Mouse (Mus musculus): ENCODE results near the gene Diras1.
"Not testable (repeated sequence)": the region's sequence is repeated elsewhere in the genome, so short reads cannot be mapped to it uniquely, and the experiment has no call there.

The Diras1 gene

DNA sequence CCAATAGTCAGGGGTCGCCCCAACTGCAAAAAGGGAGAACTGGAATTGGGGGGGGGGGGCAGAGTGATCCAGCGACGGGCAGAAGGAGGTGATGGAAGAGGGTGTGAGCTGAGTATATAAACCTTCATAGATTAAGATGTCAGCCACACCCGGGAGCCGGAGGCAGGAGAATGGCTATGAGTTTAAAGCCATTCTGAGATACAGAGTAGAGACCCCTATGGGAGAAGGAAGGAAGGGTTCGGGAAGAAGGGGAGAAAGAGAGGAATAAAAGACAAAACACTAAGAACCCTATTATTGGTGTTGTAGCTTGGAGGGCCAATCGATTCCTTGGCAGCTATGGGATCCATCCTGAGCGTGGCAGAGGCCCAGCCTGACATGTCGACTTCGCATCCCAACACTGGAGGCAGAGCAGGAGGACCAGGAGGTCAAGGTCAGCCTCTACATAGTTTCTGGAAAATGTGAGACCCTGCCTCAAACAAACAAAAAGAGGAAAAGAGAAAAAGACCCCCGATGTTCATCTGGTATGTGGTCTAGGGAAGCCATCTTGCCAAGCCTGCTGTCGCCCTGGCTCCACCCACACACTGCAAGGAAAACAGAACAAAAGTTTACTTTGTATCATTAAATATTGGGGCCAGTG lies at the start of gene Diras1:
TSS of gene Diras1 (minus strand) at position 24 of the 637 bp plus-strand sequence.
- no peak for DNase-seq (ENCODE audit: low spot score)

GRCm38 (mm10) chr10:81073464-81073863 lies 48.0 kb upstream of the Diras1 start:
- DNase-seq (ENCODE audit: low spot score): no peak

DNA sequence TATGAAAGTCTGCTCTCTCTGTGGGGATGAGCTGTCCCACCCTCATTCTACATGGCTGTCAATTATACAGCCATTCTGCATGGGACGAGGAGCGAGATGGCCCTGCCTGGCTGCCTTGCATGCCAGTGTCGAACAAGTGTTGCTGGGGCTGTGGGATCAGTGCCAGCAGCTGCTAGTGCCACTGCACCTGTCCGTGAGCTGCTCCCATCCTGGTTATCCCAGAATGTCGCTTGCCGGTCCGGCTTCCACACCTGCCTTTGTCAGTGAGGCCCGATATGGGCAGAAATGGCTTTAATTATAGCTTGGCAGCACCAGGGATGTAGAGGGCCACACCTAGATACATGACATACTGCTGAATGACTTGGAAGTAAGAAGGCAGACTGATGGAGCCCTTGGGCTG lies 46.8 kb upstream of the Diras1 start:
- DNase-seq (ENCODE audit: low spot score): no peak

DNA sequence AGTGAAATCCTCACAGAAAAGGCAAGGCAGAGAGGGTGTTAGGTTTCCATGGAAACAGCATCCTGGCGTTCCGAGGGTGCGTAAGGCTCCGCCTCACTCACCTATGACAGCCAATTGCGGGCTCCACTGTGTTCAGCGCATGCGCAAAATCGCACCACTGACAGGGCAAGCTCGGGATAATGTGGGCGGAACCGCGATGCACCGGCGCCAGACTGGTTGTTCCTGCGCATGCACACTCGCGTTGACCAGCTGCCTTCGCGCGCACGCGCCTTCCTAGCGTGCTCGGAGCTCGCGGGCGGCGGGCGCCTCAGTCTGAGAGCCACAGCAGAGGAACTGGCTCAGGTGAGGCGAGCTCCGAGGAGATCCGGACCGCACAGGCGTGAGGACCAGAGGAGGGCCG lies 44.4 kb upstream of the Diras1 start, which contains the start of gene Thop1:
TSS of gene Thop1 (plus strand) at position 200 of the 400 bp plus-strand sequence.
- peak; percentile 99 for DNase-seq (ENCODE audit: low spot score)

DNA sequence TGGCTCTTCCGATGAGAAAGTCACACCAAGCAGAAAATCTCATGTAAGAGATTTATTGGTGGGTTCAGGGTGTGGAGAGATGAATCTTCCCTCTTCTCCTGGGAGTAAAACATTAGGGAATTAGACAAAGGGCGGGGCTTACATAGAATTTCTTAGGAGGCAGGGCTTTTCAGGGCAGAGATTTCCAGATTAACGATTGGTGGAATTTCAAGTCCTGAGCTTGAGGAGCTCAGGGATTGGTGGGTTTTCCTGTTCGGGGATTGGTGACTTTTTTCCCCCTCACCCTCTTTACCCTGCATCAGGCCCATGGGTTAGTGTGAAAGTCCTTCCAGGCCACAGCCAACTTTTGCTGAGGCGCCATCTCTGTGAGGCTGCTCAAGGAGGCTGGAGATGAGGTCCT lies 43.2 kb upstream of the Diras1 start:
- DNase-seq (ENCODE audit: low spot score): no peak

GRCm38 (mm10) chr10:81064519-81064918 lies 39.1 kb upstream of the Diras1 start:
- DNase-seq (ENCODE audit: low spot score): not testable (repeated sequence)

GRCm38 (mm10) chr10:81062710-81063109 lies 37.2 kb upstream of the Diras1 start:
- no peak for DNase-seq (ENCODE audit: low spot score)

GRCm38 (mm10) chr10:81059603-81060543 lies 34.4 kb upstream of the Diras1 start, which contains the start of gene Sgta:
Sgta (minus strand) TSS chr10:81060181.
- DNase-seq (ENCODE audit: low spot score): peak; percentile 99

DNA sequence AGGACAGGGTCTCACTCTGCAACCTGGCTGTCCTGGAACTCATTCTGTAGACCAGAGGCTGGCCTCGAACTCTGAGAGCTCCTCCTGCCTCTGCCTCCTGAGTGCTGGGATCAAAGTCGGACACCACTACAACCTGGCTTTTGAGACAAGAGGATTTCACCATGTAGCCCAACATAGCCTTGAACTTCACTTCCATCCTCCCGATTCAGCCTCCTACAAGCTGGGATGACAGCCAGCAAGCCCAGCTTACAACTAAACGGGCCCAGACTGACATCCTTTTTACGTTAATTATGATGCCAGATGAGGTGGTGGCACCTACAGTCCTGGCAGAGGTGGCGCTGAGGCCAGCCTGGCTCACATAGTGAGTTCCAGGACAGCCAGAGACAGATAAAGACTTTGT lies 33.4 kb upstream of the Diras1 start:
- DNase-seq (ENCODE audit: low spot score): no peak

- no peak for DNase-seq (ENCODE audit: low spot score)
These were observed 32.1 kb upstream of the Diras1 start for GRCm38 (mm10) chr10:81057406-81058130.

DNA sequence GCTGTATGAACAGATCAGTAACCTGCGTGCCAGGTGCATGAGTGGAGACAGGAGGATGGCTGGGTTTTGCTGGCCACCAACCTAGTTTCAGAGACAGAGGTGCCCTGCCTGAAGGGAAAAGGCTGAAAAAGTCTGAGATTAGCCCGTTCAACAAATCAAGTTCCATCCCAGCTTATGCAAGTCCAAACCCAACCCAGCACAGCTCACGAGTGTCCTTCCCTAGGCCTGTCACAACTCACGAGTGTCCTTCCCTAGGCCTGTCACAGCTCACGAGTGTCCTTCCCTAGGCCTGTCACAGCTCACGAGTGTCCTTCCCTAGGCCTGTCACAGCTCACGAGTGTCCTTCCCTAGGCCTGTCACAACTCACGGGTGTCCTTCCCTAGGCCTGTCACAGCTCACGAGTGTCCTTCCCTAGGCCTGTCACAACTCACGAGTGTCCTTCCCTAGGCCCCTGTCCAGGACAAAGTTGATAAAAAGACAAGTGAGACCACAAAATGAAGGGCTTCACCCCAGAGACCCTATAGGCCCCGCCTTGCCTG lies 30.4 kb upstream of the Diras1 start:
- not testable (repeated sequence) for DNase-seq (ENCODE audit: low spot score)

DNA sequence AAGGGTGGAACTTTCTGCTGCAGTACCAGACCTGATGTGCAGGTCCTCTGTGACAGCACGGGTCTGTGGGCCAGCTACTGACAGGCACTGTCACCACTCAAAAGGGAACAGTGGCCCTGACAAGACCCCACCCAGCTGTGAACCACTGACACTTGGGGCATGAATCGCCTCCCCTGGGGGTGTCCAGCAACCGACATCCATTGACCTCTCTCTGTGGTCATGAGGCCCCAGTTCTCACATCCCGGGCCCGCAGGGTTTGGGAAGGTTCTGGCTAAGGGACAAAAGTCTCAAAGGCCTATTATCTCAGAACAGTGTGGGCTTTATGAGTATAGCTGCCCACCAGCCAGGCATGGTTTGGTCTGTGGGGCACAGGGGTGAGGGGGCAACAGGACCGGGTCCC lies 29.7 kb upstream of the Diras1 start:
- no peak for DNase-seq (ENCODE audit: low spot score)

DNA sequence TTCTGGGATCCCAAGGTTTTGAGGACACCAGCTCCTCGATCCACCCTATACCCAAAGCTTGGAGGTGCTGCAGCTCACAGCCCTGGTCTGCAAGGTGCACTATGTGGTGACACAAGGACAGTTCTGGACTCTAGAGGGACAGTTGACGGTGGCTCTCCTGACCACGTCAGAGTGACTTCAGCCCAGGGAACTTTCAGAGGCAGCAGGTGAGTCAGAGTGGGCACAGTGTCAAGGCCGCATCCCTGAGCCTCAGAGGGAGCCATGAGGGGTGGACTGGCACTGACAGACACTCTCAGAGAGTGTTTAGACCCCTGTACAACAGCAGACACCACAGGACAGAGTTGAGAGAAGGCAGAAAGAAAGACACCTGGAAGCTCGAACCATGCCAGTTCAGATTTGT lies 27.1 kb upstream of the Diras1 start:
- no peak for DNase-seq (ENCODE audit: low spot score)

DNA sequence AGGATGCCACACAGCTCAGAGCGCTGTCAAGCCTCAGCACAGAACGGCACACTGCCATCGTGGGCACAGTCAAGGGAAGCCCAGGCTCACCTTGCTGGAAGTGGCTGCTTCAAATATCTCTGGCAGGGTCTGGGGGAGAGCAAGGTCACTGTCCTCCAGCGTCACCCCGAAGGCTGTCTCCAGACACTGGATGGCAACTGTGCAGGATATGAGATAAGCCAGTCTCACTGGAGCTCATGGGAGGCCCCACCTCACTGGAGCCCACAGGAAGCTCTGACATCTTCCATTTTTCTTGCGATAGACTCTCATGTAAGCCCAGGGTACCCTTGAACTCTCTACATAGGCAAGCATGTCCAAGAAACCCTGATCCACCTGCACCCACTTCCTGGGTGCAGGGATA lies 25.7 kb upstream of the Diras1 start:
- DNase-seq (ENCODE audit: low spot score): no peak

GRCm38 (mm10) chr10:81050645-81051044 lies 25.2 kb upstream of the Diras1 start:
- DNase-seq (ENCODE audit: low spot score): no peak

DNA sequence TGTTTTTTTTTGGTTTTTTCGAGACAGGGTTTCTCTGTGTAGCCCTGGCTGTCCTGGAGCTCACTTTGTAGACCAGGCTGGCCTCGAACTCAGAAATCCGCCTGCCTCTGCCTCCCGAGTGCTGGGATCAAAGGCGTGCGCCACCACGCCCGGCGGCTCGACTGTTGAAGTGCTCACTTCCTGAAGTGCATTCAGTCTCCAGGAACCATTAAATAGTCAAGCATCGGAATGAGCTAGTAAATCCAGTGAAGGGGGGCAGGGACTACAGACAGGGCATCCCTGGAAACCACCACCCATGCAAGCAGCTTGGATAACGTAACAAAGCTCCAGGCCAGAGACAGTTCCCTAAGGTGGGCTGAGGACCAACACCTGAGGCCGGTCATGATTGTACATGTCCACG lies 19.8 kb upstream of the Diras1 start:
- DNase-seq (ENCODE audit: low spot score): not testable (repeated sequence)

GRCm38 (mm10) chr10:81041458-81042175 lies 16.2 kb upstream of the Diras1 start:
- DNase-seq (ENCODE audit: low spot score): peak; percentile 47

DNA sequence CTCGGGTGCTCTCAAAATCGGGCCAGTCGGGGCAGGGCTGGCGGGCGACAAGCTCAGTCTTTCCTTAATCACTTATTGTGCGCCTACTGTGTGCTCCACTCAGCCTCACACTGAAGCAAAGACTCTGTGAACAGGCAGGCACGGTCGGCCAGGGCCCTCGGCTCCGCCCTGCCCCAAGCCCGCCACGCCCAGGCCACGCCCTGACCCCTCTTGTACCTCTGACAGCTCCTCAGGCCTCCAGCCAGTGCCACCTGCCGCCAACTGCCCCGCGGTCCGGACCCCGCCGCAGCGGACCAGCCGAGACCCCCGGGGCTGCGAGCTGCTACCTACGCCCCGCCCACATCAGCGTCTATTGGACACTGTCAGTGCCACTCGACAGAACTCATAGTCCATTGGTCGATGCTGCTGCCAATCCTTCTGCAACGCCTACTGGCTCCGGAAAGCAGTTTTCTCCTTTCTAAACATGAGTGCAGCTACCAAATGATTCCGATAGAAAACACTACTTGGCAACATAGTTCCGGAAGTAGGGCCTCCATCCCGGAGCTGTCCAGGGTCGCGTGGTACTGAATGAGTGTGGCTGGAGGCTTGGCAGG lies 11.6 kb upstream of the Diras1 start, which contains the start of gene Slc39a3:
TSS of gene Slc39a3 (minus strand) at position 439 of the 593 bp plus-strand sequence.
- DNase-seq (ENCODE audit: low spot score): peak; percentile 98

DNA sequence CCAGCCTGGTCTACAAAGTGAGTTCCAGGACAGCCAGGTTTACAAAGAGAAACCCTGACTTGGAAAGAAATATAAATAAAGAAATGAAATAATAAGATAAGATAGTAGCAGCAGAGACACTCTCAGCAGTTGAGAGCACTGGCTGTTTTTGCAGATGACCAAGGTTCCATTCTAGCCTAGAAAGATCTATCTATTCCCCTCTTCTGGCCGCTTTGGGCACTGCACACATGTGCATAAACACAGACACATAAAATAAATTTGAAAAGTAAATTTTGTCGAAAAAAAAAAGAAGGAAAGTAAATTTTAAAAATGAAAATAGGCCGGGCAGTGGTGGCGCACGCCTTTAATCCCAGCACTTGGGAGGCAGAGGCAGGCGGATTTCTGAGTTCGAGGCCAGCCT lies 10.8 kb upstream of the Diras1 start:
- no peak for DNase-seq (ENCODE audit: low spot score)

GRCm38 (mm10) chr10:81033586-81033985 lies 8.1 kb upstream of the Diras1 start:
- DNase-seq (ENCODE audit: low spot score): no peak

GRCm38 (mm10) chr10:81029031-81029430 lies 3.6 kb upstream of the Diras1 start:
- DNase-seq (ENCODE audit: low spot score): no peak
